8 mouse cellular contexts compared by ENCODE assay signal in the genomic region with DNA sequence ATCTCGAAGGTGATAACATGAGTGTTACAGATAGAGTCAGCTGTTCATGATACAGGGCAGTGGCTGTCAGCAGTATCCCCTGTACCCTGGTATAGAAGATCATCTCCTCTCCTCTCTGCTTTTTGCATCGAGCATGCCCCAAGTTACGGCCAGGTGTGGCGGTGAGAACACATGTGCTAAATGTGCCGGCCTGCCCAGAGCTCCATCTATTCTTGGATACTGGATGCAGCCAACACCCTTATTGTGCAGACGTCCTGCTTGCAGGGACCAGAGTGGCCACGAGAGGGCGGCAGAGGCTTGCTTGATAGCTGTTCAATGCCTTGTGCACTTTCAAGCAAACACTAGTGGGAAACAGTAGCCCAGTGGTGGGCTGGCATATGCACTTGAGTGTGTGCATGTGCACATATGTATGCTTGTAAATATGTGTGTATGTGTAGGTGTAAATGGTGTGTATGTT. TPM values are rescaled to one million over a fixed set of nuclear protein-coding genes. Genes with fewer than 3 reads are reported as not detected.
DNase-seq lines count a peak whose midpoint lies in the region; ATAC-seq lines count a peak whose summit lies in the region.

No protein-coding gene starts in this region.

- WGBS in hindbrain, embryonic 13.5 days: 30% methylated on average over 8 of the region's 8 CpGs

- peaks cover 30% of the 10 kb centered on the region for H3K36me3 ChIP-seq in hindbrain, embryonic 13.5 days

- peak; percentile 96 for DNase-seq in NIH3T3 (ENCODE audit: low read depth)
- peak; percentile 99 to 100 for DNase-seq in cerebellum, postnatal 10 days
- peak; percentile 89 to 99 for DNase-seq in frontal cortex, postnatal 14 days (ENCODE audit: low spot score in 2 of 2)
- peak; percentile 99 to 100 for DNase-seq in layer of hippocampus, postnatal 25 days (ENCODE audit: extremely low spot score in 1 of 2, low spot score in 1 of 2)
- DNase-seq in lung, postnatal 14 days: peak; percentile 99
- DNase-seq in retina, postnatal 1 day: peak; percentile 91
- peak; percentile 86 to 96 for DNase-seq in urinary bladder, adult 18-20 months (ENCODE audit: low spot score in 2 of 2)

- H3K9ac ChIP-seq in hindbrain, embryonic 13.5 days: no peak overlapping the region

- peak; percentile 86 for ATAC-seq in hindbrain, embryonic 13.5 days (ENCODE audit: low FRiP score)

- H3K4me3 ChIP-seq in hindbrain, embryonic 13.5 days: no peak overlapping the region

- no peak overlapping the region for H3K4me2 ChIP-seq in hindbrain, embryonic 13.5 days

- no peak overlapping the region for H3K27ac ChIP-seq in hindbrain, embryonic 13.5 days

- no peaks in the 10 kb centered on the region; the same call in 1 of the 2 replicates for H3K27me3 ChIP-seq in hindbrain, embryonic 13.5 days

- H3K9me3 ChIP-seq in hindbrain, embryonic 13.5 days: no peaks in the 10 kb centered on the region

- no peaks in the 10 kb centered on the region for H3K4me1 ChIP-seq in hindbrain, embryonic 13.5 days (replicated peaks)

RNA-seq across cellular contexts. Expression of a gene that starts 16.8 kb away (rescaled TPM):
- polyA plus RNA-seq in hindbrain, embryonic 13.5 days (2015; fragmentation: Nextera tagmentation; extraction: Ambion mirVana): 85.9 and 88.5 TPM in 2 replicates
- total RNA-seq in layer of hippocampus, postnatal 25 days (2021): 10 to 100 TPM; 71.8 to 81.3 TPM

RNA-seq across cellular contexts. Expression of a gene that starts 17.2 kb away (rescaled TPM):
- polyA plus RNA-seq in hindbrain, embryonic 13.5 days (2015; fragmentation: Nextera tagmentation; extraction: Ambion mirVana): 26.1 and 27.0 TPM in 2 replicates
- 10 to 100 TPM; 19.1 to 21.8 TPM for total RNA-seq in layer of hippocampus, postnatal 25 days (2021)

RNA-seq across cellular contexts. Expression of a gene that starts 55.1 kb away (rescaled TPM):
- polyA plus RNA-seq in hindbrain, embryonic 13.5 days (2015; fragmentation: Nextera tagmentation; extraction: Ambion mirVana): 13.7 and 15.8 TPM in 2 replicates
- total RNA-seq in layer of hippocampus, postnatal 25 days (2021): 1 to 10 TPM; 6.5 to 7.1 TPM

RNA-seq across cellular contexts. Expression of a gene that starts 55.3 kb away (rescaled TPM):
- polyA plus RNA-seq in hindbrain, embryonic 13.5 days (2015; fragmentation: Nextera tagmentation; extraction: Ambion mirVana): 4.8 and 4.9 TPM in 2 replicates
- 1 to 10 TPM; 7.9 to 8.7 TPM for total RNA-seq in layer of hippocampus, postnatal 25 days (2021)
